In genomic region chr2:72178025-72178424, GRCm38 (mm10) we compare ENCODE assay signal across 25 mouse cellular contexts.
DNase-seq lines count a peak whose midpoint lies in the region; ATAC-seq and TF ChIP-seq lines count a peak whose summit lies in the region.
"Had no signal": no experiment of that assay in that cellular context is flagged by ENCODE, and none has a peak within 500 bp of the region (broad histone marks: within the 10 kb centered on the region; RNA-seq: fewer than 3 reads in every experiment).

No protein-coding gene starts in this region.

- ATAC-seq in hindbrain, embryonic 12.5 days (ENCODE audit: low FRiP score), result no peak
- ATAC-seq in hindbrain, embryonic 16.5 days, result no peak
- peak; percentile 50; the same call in 1 of the 2 replicates for ATAC-seq in liver, embryonic 11.5 days (replicated peaks; ENCODE audit: low FRiP score)
- no peak for ATAC-seq in liver, postnatal 0 days
- ATAC-seq in common myeloid progenitor, adult 5-6 weeks (replicated peaks; ENCODE audit: low read depth, poor library complexity, severe bottlenecking), result 0 out of 2 replicates have a peak, but pooled peaks have one; percentile 36
- ATAC-seq in liver, embryonic 12.5 days, result 0 out of 2 replicates have a peak, but pooled peaks have one; percentile 33
- ATAC-seq in kidney, embryonic 16.5 days (ENCODE audit: low FRiP score, low TSS enrichment), result no peak
- ATAC-seq: inflammation-experienced regulatory T-cells, adult 6 months had no signal

- H3K9ac ChIP-seq in hindbrain, embryonic 12.5 days, result no peak overlapping the region
- no peak overlapping the region for H3K9ac ChIP-seq in hindbrain, embryonic 16.5 days (ENCODE audit: low read depth, low read length)
- H3K9ac ChIP-seq in liver, embryonic 11.5 days (ENCODE audit: low read depth, low read length), result no peak overlapping the region
- H3K9ac ChIP-seq in liver, postnatal 0 days (replicated peaks), result no peak overlapping the region
- no peak overlapping the region for H3K9ac ChIP-seq in liver, embryonic 12.5 days
- H3K9ac ChIP-seq in kidney, embryonic 16.5 days (replicated peaks; ENCODE audit: low read length), result no peak overlapping the region
- H3K9ac ChIP-seq: embryonic facial prominence, embryonic 12.5 days; heart, embryonic 13.5 days; limb, embryonic 13.5 days; liver, embryonic 15.5 days; lung, embryonic 15.5 days had no signal

- H3K27me3 ChIP-seq in hindbrain, embryonic 12.5 days, result no peaks in the 10 kb centered on the region
- no peaks in the 10 kb centered on the region for H3K27me3 ChIP-seq in hindbrain, embryonic 16.5 days (replicated peaks; ENCODE audit: control insufficient read depth, insufficient read depth, low read length)
- no peaks in the 10 kb centered on the region for H3K27me3 ChIP-seq in liver, embryonic 11.5 days (replicated peaks; ENCODE audit: control insufficient read depth, insufficient read depth, low read length)
- H3K27me3 ChIP-seq in liver, postnatal 0 days (ENCODE audit: insufficient read depth, low read length), result no peaks in the 10 kb centered on the region
- H3K27me3 ChIP-seq in liver, embryonic 12.5 days (replicated peaks), result no peaks in the 10 kb centered on the region
- H3K27me3 ChIP-seq in kidney, embryonic 16.5 days (ENCODE audit: insufficient read depth, low read length), result no peaks in the 10 kb centered on the region
- H3K27me3 ChIP-seq: embryonic facial prominence, embryonic 12.5 days; heart, embryonic 13.5 days; limb, embryonic 13.5 days; liver, embryonic 15.5 days; lung, embryonic 15.5 days had no signal

- no peak overlapping the region for H3K4me3 ChIP-seq in hindbrain, embryonic 12.5 days
- no peak overlapping the region for H3K4me3 ChIP-seq in hindbrain, embryonic 16.5 days (ENCODE audit: low read length)
- H3K4me3 ChIP-seq in liver, embryonic 11.5 days (ENCODE audit: low read depth, low read length), result no peak overlapping the region
- no peak overlapping the region for H3K4me3 ChIP-seq in liver, postnatal 0 days (ENCODE audit: low read depth, low read length)
- no peak overlapping the region for H3K4me3 ChIP-seq in liver, embryonic 12.5 days
- no peak overlapping the region for H3K4me3 ChIP-seq in kidney, embryonic 16.5 days (ENCODE audit: low read length)
- H3K4me3 ChIP-seq: embryonic facial prominence, embryonic 12.5 days; heart, adult 2 months; heart, embryonic 13.5 days; limb, embryonic 13.5 days; liver, embryonic 15.5 days; lung, embryonic 15.5 days had no signal

- no peaks in the 10 kb centered on the region for H3K36me3 ChIP-seq in hindbrain, embryonic 12.5 days
- peaks cover 6% of the 10 kb centered on the region; the same call in 1 of the 2 replicates for H3K36me3 ChIP-seq in hindbrain, embryonic 16.5 days (ENCODE audit: control insufficient read depth, insufficient read depth, low read length)
- H3K36me3 ChIP-seq in liver, embryonic 11.5 days (ENCODE audit: control insufficient read depth, insufficient read depth, low read length), result no peaks in the 10 kb centered on the region
- no peaks in the 10 kb centered on the region for H3K36me3 ChIP-seq in liver, postnatal 0 days (replicated peaks; ENCODE audit: insufficient read depth, low read length)
- no peaks in the 10 kb centered on the region for H3K36me3 ChIP-seq in liver, embryonic 12.5 days
- no peaks in the 10 kb centered on the region for H3K36me3 ChIP-seq in kidney, embryonic 16.5 days (ENCODE audit: insufficient read depth, low read length)
- H3K36me3 ChIP-seq: embryonic facial prominence, embryonic 12.5 days; heart, embryonic 13.5 days; limb, embryonic 13.5 days; liver, embryonic 15.5 days; lung, embryonic 15.5 days had no signal

- TF ChIP-seq CTCF in liver, postnatal 0 days (IDR thresholded peaks at IDR 0.05; ENCODE audit: low read depth), result no peak

- 0 out of 2 replicates have a peak overlapping the region, but pooled peaks have one; percentile 37 for H3K27ac ChIP-seq in hindbrain, embryonic 12.5 days
- no peak overlapping the region for H3K27ac ChIP-seq in hindbrain, embryonic 16.5 days (ENCODE audit: low read depth, low read length)
- H3K27ac ChIP-seq in liver, embryonic 11.5 days (ENCODE audit: low read depth, low read length), result no peak overlapping the region
- no peak overlapping the region for H3K27ac ChIP-seq in liver, postnatal 0 days (ENCODE audit: low read depth)
- no peak overlapping the region for H3K27ac ChIP-seq in liver, embryonic 12.5 days
- H3K27ac ChIP-seq in kidney, embryonic 16.5 days (ENCODE audit: low read length), result no peak overlapping the region
- H3K27ac ChIP-seq: embryonic facial prominence, embryonic 12.5 days; heart, adult 2 months; heart, embryonic 13.5 days; limb, embryonic 13.5 days; liver, embryonic 15.5 days; lung, embryonic 15.5 days had no signal

- WGBS in hindbrain, embryonic 12.5 days, result 86% methylated on average over 4 of the region's 4 CpGs
- 74% methylated on average over 4 of the region's 4 CpGs for WGBS in hindbrain, embryonic 16.5 days
- 54% methylated on average over 4 of the region's 4 CpGs for WGBS in liver, embryonic 11.5 days
- 59% methylated on average over 4 of the region's 4 CpGs for WGBS in liver, postnatal 0 days (ENCODE audit: insufficient replicate concordance)
- 39% methylated on average over 4 of the region's 4 CpGs for WGBS in liver, embryonic 12.5 days (ENCODE audit: insufficient replicate concordance)
- WGBS in kidney, embryonic 16.5 days, result 96% methylated on average over 4 of the region's 4 CpGs

- peaks cover 14% of the 10 kb centered on the region for H3K4me1 ChIP-seq in hindbrain, embryonic 12.5 days
- H3K4me1 ChIP-seq in hindbrain, embryonic 16.5 days (ENCODE audit: control insufficient read depth, insufficient read depth, low read depth, low read length), result no peaks in the 10 kb centered on the region
- H3K4me1 ChIP-seq in liver, embryonic 11.5 days (replicated peaks; ENCODE audit: control insufficient read depth, insufficient read depth, low read length), result peaks cover 15% of the 10 kb centered on the region
- peaks cover 21% of the 10 kb centered on the region for H3K4me1 ChIP-seq in liver, postnatal 0 days (ENCODE audit: insufficient read depth)
- peaks cover 39% of the 10 kb centered on the region for H3K4me1 ChIP-seq in liver, embryonic 12.5 days
- H3K4me1 ChIP-seq in kidney, embryonic 16.5 days (ENCODE audit: insufficient read depth, low read length), result peaks cover 10% of the 10 kb centered on the region; the same call in 1 of the 2 replicates
- H3K4me1 ChIP-seq: lung, embryonic 15.5 days had no signal

- no peaks in the 10 kb centered on the region for H3K9me3 ChIP-seq in hindbrain, embryonic 12.5 days (replicated peaks)
- no peaks in the 10 kb centered on the region for H3K9me3 ChIP-seq in hindbrain, embryonic 16.5 days (ENCODE audit: control insufficient read depth, low read length)
- no peaks in the 10 kb centered on the region for H3K9me3 ChIP-seq in liver, embryonic 11.5 days (ENCODE audit: control insufficient read depth, low read length)
- H3K9me3 ChIP-seq in liver, postnatal 0 days (ENCODE audit: low read length), result no peaks in the 10 kb centered on the region
- no peaks in the 10 kb centered on the region for H3K9me3 ChIP-seq in liver, embryonic 12.5 days (replicated peaks)
- no peaks in the 10 kb centered on the region for H3K9me3 ChIP-seq in kidney, embryonic 16.5 days (ENCODE audit: low read length)
- H3K9me3 ChIP-seq: embryonic facial prominence, embryonic 12.5 days; heart, embryonic 13.5 days; limb, embryonic 13.5 days; liver, embryonic 15.5 days; lung, embryonic 15.5 days had no signal

- no peak for DNase-seq in liver, embryonic 11.5 days (ENCODE audit: low spot score)
- no peak for DNase-seq in liver, postnatal 0 days
- no peak for DNase-seq in urinary bladder, adult 2 months (ENCODE audit: low spot score)
- DNase-seq: adrenal gland, postnatal 25 days; B cell, adult 2 months; cerebellum, adult 18-20 months; cerebellum, postnatal 25 days; embryo, embryonic 11 days; heart, adult 2 months; heart, postnatal 10 days; kidney, adult 11 months; kidney, postnatal 25 days; right cerebral cortex, postnatal 14 days; thymus, postnatal 4 days had no signal

- no peak overlapping the region for H3K4me2 ChIP-seq in hindbrain, embryonic 12.5 days (replicated peaks)
- no peak overlapping the region for H3K4me2 ChIP-seq in hindbrain, embryonic 16.5 days (ENCODE audit: low read length)
- no peak overlapping the region for H3K4me2 ChIP-seq in liver, embryonic 11.5 days
- no peak overlapping the region for H3K4me2 ChIP-seq in liver, postnatal 0 days (ENCODE audit: low read depth, low read length)
- H3K4me2 ChIP-seq in liver, embryonic 12.5 days, result no peak overlapping the region
- no peak overlapping the region for H3K4me2 ChIP-seq in kidney, embryonic 16.5 days (replicated peaks; ENCODE audit: low read depth, low read length)
- H3K4me2 ChIP-seq: embryonic facial prominence, embryonic 12.5 days; heart, embryonic 13.5 days; limb, embryonic 13.5 days; liver, embryonic 15.5 days; lung, embryonic 15.5 days had no signal

- TF ChIP-seq EP300 in liver, postnatal 0 days (IDR thresholded peaks at IDR 0.05; ENCODE audit: low read depth), result no peak

Comparison
In these comparisons a context has a peak if more than half of its experiments do, and no peak if none do; other contexts are left out.
1. ATAC-seq: peak in liver, embryonic 11.5 days (single experiment), common myeloid progenitor, adult 5-6 weeks (single experiment) and liver, embryonic 12.5 days (single experiment); none in hindbrain, embryonic 12.5 days (single experiment), hindbrain, embryonic 16.5 days (single experiment), liver, postnatal 0 days (single experiment) and kidney, embryonic 16.5 days (single experiment).